Mouse (Mus musculus) stomach, embryonic 15.5 days (tissue): ENCODE data around the gene Pde9a. TPM values are rescaled to one million over a fixed set of nuclear protein-coding genes. Genes with fewer than 3 reads are reported as not detected.
A peak's percentile ranks its signal among the peaks of the same experiment; 100 is the strongest.

Experiments used
- ATAC-seq: fragments of 200-750 bp; cut with Nextera tagmentation; 2 replicates; pipeline ENCODE4 v1.8.0; 2017; ENCODE audit warnings: low read depth, moderate number of reproducible peaks, moderate TSS enrichment; ENCODE audit not compliant: insufficient read depth, low FRiP score
- H3K27ac ChIP-seq: fragments of 300-500 bp; sonication (generic); 2 replicates; pipeline ENCODE4 v1.5.1; 2015; ENCODE audit warnings: mild to moderate bottlenecking, inconsistent platforms
- H3K27me3 ChIP-seq: fragments of 300-500 bp; sonication (generic); replicated peaks from 2 replicates; pipeline ENCODE4 v1.6.1; 2015; ENCODE audit warnings: inconsistent platforms
- H3K36me3 ChIP-seq: fragments of 300-500 bp; sonication (generic); 2 replicates; pipeline ENCODE4 v1.6.1; 2015; ENCODE audit warnings: inconsistent platforms
- H3K4me1 ChIP-seq: fragments of 300-500 bp; sonication (generic); 2 replicates; pipeline ENCODE4 v1.6.1; 2015; ENCODE audit warnings: inconsistent platforms
- H3K4me2 ChIP-seq: fragments of 300-500 bp; sonication (generic); 2 replicates; pipeline ENCODE4 v1.6.1; 2015; ENCODE audit warnings: mild to moderate bottlenecking, inconsistent platforms
- H3K4me3 ChIP-seq: fragments of 300-500 bp; sonication (generic); replicated peaks from 2 replicates; pipeline ENCODE4 v1.5.1; 2015; ENCODE audit warnings: inconsistent platforms
- H3K9ac ChIP-seq: fragments of 300-500 bp; sonication (generic); 2 replicates; pipeline ENCODE4 v1.6.1; 2015; ENCODE audit warnings: inconsistent platforms
- H3K9me3 ChIP-seq: fragments of 300-500 bp; sonication (generic); 2 replicates; pipeline ENCODE4 v1.6.1; 2016; ENCODE audit warnings: inconsistent platforms
- WGBS: fragments of 180-500 bp; shearing (Covaris S2); methylation state at CpG from one replicate; pipeline ENCODE4 v1.1.7; 2015; 5-methylcytosine and 5-hydroxymethylcytosine counted together
- polyA plus RNA-seq: library from polyadenylated mRNA; unstranded; fragments of >200 nt; fragmentation: Nextera tagmentation; extraction: Ambion mirVana; gene quantifications from 2 replicates; pipeline ENCODE4 v1.2.1, GENCODE M21; 2015

Pde9a gene
- polyA plus RNA-seq, 1 experiment from 2014 or later: 31.8 TPM

DNA sequence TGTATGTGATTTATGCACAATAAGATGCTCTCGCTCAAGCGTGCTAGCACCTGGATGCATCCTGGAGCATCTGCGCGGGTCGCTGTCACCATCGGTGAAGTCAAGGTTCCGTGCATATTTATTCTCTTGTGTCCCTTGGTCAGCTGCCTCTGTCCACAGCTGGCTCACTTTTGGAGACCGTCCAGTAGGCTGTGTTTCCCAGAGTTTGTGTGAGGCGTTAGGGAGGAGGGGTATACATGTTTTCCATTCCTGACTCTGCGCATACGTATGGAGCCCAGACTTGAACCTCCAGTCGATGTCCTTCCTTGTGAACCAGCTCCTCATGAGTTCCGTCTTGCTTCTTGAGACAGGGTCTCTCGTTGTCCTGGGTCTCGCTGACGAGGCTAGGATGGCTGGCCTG lies 34.6 kb downstream of the Pde9a start:
- ATAC-seq: no peak
- Histone ChIP-seq H3K4me2 (no peak overlapping the region), H3K36me3 (0 out of 2 replicates have a peak, but pooled peaks cover 5% of the 10 kb centered on the region), H3K4me3 (no peak overlapping the region), H3K4me1 (peaks cover 19% of the 10 kb centered on the region), H3K27ac (peak overlapping the region; percentile 9; the same call in 1 of the 2 replicates), H3K9me3 (no peaks in the 10 kb centered on the region), H3K27me3 (no peaks in the 10 kb centered on the region), H3K9ac (no peak overlapping the region)
- 77% methylated on average over 16 of the region's 16 CpGs for WGBS

DNA sequence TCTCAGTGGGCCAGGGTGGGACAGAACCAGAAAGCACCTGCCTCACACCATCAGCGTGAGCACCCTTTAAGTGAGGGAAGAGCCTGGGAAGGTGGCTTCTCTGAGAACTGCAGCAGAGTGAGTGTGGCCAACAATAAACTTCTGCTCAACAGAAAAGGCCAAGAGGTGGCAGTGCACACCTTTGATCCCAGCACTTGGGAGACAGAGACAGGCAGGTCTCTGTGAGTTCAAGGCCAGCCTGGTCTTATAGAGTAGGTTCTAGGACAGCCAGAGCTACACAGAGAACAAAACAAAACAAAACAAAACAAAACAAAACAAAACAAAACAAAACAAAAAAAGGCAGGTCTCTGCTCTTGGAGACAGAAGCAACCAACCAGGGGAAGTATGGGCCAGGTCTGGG lies 36.4 kb downstream of the Pde9a start:
- Histone ChIP-seq H3K9ac (no peak overlapping the region), H3K4me3 (no peak overlapping the region), H3K36me3 (0 out of 2 replicates have a peak, but pooled peaks cover 5% of the 10 kb centered on the region), H3K4me1 (peaks cover 19% of the 10 kb centered on the region), H3K4me2 (no peak overlapping the region), H3K9me3 (no peaks in the 10 kb centered on the region), H3K27me3 (no peaks in the 10 kb centered on the region), H3K27ac (no peak overlapping the region)
- WGBS: 97% methylated on average over 1 of the region's 1 CpGs
- ATAC-seq: no peak

- Histone ChIP-seq H3K27me3 (no peaks in the 10 kb centered on the region), H3K4me1 (peaks cover 19% of the 10 kb centered on the region), H3K4me2 (no peak overlapping the region), H3K36me3 (0 out of 2 replicates have a peak, but pooled peaks cover 5% of the 10 kb centered on the region), H3K4me3 (no peak overlapping the region), H3K9ac (no peak overlapping the region), H3K9me3 (no peaks in the 10 kb centered on the region), H3K27ac (no peak overlapping the region)
- no peak for ATAC-seq
- WGBS: 39% methylated on average over 2 of the region's 2 CpGs
Observed at GRCm38 (mm10) chr17:31423020-31423419, 37.0 kb downstream of the Pde9a start.

DNA sequence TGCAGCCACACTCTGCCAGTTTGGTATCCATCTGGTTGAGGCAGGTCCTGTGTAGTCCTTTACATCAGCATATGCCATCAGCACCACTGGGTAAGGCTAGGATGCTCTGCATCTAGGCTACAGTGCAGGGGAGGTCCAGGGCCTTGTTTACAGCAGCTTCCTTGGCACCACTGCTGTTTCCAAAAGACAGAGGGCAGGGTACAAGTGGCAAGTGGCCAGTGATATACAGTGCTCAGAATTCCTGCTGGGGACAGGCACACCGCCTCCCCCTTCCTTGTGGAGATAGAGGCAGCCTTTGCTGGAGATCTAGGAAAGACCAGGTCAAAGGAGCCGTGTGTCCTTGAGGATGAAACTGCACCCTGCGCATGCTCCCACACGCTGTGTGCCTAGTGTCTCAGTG lies 38.3 kb downstream of the Pde9a start:
- Histone ChIP-seq H3K4me2 (no peak overlapping the region), H3K4me1 (peaks cover 17% of the 10 kb centered on the region), H3K4me3 (no peak overlapping the region), H3K9me3 (no peaks in the 10 kb centered on the region), H3K27me3 (no peaks in the 10 kb centered on the region), H3K36me3 (0 out of 2 replicates have a peak, but pooled peaks cover 5% of the 10 kb centered on the region), H3K9ac (no peak overlapping the region), H3K27ac (no peak overlapping the region)
- no peak for ATAC-seq
- WGBS: 81% methylated on average over 4 of the region's 4 CpGs

DNA sequence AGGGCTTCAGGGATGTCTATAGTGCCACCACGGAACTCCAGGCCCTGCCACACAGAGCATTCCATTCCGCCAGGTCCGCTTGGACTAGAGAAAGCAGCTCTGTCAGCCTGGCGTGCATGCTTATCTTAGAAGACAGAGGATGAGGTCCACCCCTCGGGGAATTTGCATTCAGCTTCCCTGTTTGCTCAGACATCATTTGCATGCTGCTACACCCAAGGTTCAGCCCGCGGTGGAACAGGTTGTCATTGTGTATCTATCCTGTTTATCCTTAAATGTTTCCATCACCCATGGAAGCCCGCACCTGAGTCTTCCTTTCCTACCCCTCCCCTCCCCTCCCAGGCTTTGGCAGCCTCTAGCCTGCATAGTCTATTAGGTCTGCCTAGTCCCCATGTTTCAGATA lies 38.8 kb downstream of the Pde9a start:
- no peaks in the 10 kb centered on the region for H3K27me3 ChIP-seq
- no peak overlapping the region for H3K4me2 ChIP-seq
- no peaks in the 10 kb centered on the region for H3K9me3 ChIP-seq
- no peak overlapping the region for H3K27ac ChIP-seq
- H3K4me3 ChIP-seq: no peak overlapping the region
- peaks cover 14% of the 10 kb centered on the region for H3K4me1 ChIP-seq
- 0 out of 2 replicates have a peak, but pooled peaks cover 10% of the 10 kb centered on the region for H3K36me3 ChIP-seq
- WGBS: 55% methylated on average over 8 of the region's 8 CpGs
- no peak overlapping the region for H3K9ac ChIP-seq
- no peak for ATAC-seq

DNA sequence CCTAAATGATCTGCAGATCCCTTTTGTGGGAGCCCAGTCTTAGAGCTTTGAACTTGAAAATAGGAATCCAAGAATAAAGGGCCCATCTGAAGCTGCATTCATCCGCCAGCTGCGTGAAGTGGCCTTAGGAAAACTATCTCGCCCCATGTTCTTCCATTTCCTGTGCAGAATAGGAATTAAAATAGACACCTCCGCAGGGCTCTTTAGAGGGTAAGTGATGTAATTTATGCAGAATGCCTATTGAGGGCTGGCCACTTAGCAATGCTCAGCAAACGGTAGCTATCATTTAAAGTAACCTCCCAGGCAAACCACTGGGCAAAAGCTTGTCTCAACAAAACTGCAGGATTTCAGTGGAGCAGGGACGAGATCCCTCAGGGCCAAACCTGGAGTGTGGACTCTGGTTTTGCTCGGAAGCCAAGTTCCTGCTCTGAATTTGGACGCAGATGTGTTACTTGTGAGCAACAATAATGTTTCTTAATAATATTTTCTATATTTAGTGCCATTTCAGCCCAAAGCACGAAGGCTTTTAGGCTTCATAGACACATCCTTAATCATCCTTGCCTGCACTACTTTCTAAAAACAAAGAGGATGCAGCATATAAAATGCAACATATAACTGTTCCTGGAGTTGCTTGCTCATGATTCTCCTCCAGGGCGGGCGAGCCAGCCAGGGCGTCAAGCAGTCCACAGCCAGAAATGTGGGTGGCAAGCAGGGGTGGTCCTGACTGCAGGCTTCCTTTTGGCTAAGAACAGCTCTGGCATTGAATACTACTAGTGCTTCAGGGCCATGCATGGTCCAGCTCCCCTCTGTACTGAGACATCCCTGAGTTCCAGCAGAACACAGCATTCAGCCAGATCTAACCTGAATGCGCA lies 40.1 kb downstream of the Pde9a start:
- H3K9ac ChIP-seq: no peak overlapping the region
- no peak for ATAC-seq
- H3K36me3 ChIP-seq: 0 out of 2 replicates have a peak, but pooled peaks cover 10% of the 10 kb centered on the region
- H3K27ac ChIP-seq: no peak overlapping the region
- H3K9me3 ChIP-seq: no peaks in the 10 kb centered on the region
- no peaks in the 10 kb centered on the region for H3K27me3 ChIP-seq
- no peak overlapping the region for H3K4me2 ChIP-seq
- WGBS: 69% methylated on average over 13 of the region's 13 CpGs
- H3K4me1 ChIP-seq: peaks cover 5% of the 10 kb centered on the region; the same call in 1 of the 2 replicates
- no peak overlapping the region for H3K4me3 ChIP-seq

GRCm38 (mm10) chr17:31429402-31429801 lies 43.4 kb downstream of the Pde9a start:
- no peak for ATAC-seq
- Histone ChIP-seq H3K4me3 (no peak overlapping the region), H3K36me3 (0 out of 2 replicates have a peak, but pooled peaks cover 5% of the 10 kb centered on the region), H3K27ac (no peak overlapping the region), H3K9me3 (no peaks in the 10 kb centered on the region), H3K9ac (no peak overlapping the region), H3K4me1 (peaks cover 23% of the 10 kb centered on the region), H3K4me2 (no peak overlapping the region), H3K27me3 (no peaks in the 10 kb centered on the region)
- WGBS: 82% methylated on average over 2 of the region's 2 CpGs

GRCm38 (mm10) chr17:31432878-31433281 lies 46.9 kb downstream of the Pde9a start:
- ATAC-seq: no peak
- Histone ChIP-seq H3K36me3 (0 out of 2 replicates have a peak, but pooled peaks cover 5% of the 10 kb centered on the region), H3K27ac (peak overlapping the region; percentile 22; the same call in 1 of the 2 replicates), H3K27me3 (no peaks in the 10 kb centered on the region), H3K4me3 (peak overlapping the region; percentile 14), H3K9me3 (no peaks in the 10 kb centered on the region), H3K9ac (no peak overlapping the region), H3K4me2 (peak overlapping the region; percentile 29), H3K4me1 (peaks cover 25% of the 10 kb centered on the region)
- WGBS: 62% methylated on average over 5 of the region's 5 CpGs

- WGBS: 48% methylated on average over 13 of the region's 13 CpGs
Observed at GRCm38 (mm10) chr17:31433401-31433928, 47.5 kb downstream of the Pde9a start.

DNA sequence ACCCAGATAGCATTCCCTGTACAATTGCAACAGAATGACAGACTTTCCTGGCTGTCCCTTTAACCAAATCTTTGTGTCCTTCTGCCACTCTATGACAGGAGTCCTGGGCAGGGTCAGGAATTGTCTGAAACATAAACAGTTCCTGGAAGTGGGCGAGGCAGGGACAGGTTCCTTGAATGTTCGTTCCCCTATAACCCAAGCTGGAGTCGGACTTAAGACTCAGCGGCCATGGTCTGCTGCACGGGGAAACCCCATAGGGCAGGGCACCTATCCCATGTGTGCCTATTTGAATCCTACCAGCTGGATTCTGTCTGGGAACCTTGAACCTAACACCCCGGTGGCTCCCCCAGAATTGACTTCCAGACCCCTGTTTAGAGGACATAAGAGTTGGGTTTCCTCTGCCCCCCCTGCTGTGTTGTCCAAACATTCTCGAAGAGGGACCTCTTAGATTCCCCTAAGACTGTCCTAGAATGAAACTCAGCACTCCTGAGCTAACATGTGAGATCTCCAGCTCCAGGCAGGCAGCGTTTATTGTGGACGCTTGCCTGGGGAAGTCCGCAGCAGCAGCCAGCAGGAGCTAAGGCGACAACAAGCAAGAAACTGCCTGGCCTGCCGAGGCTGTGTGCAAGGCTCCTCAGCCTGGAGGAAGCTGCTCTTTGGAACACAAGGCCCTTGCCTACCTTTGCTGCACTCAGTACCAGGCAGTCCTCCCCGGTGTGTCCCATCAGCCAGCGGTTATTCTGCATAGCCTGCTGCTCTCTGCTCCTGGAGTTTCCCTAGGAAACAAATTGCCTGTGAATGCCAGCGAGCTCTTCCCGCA lies 48.2 kb downstream of the Pde9a start:
- 18% methylated on average over 16 of the region's 16 CpGs for WGBS
- Histone ChIP-seq H3K4me2 (peak overlapping the region; percentile 30), H3K36me3 (0 out of 2 replicates have a peak, but pooled peaks cover 5% of the 10 kb centered on the region), H3K4me3 (no peak overlapping the region; the same call in 1 of the 2 replicates), H3K9me3 (no peaks in the 10 kb centered on the region), H3K27me3 (no peaks in the 10 kb centered on the region), H3K9ac (no peak overlapping the region), H3K4me1 (peaks cover 25% of the 10 kb centered on the region), H3K27ac (peak overlapping the region; percentile 49)
- ATAC-seq: no peak

More at GRCm38 (mm10) chr17:31433401-31433928, 47.5 kb downstream of the Pde9a start:
- Histone ChIP-seq H3K27ac (peak overlapping the region; percentile 49), H3K27me3 (no peaks in the 10 kb centered on the region), H3K9me3 (no peaks in the 10 kb centered on the region), H3K36me3 (0 out of 2 replicates have a peak, but pooled peaks cover 5% of the 10 kb centered on the region), H3K9ac (no peak overlapping the region), H3K4me2 (peak overlapping the region; percentile 29; the same call in 1 of the 2 replicates), H3K4me1 (peaks cover 25% of the 10 kb centered on the region), H3K4me3 (peak overlapping the region; percentile 14)
- no peak for ATAC-seq

GRCm38 (mm10) chr17:31434825-31435325 lies 48.9 kb downstream of the Pde9a start:
- Histone ChIP-seq H3K27me3 (no peaks in the 10 kb centered on the region), H3K4me1 (peaks cover 25% of the 10 kb centered on the region), H3K4me2 (peak overlapping the region; percentile 30; the same call in 1 of the 2 replicates), H3K9ac (no peak overlapping the region), H3K36me3 (no peaks in the 10 kb centered on the region), H3K27ac (peak overlapping the region; percentile 49), H3K9me3 (no peaks in the 10 kb centered on the region), H3K4me3 (no peak overlapping the region)
- no peak for ATAC-seq
- 18% methylated on average over 8 of the region's 8 CpGs for WGBS
